ENCODE assay signal across 12 mouse cellular contexts in genomic region chr19:17223801-17224200, GRCm38 (mm10).
DNase-seq lines count a peak whose midpoint lies in the region; ATAC-seq lines count a peak whose summit lies in the region.
"Had no signal": no experiment of that assay in that cellular context is flagged by ENCODE, and none has a peak within 500 bp of the region (broad histone marks: within the 10 kb centered on the region; RNA-seq: fewer than 3 reads in every experiment).

No protein-coding gene starts in this region.

- H3K36me3 ChIP-seq in kidney, embryonic 16.5 days (ENCODE audit: insufficient read depth, low read length), result no peaks in the 10 kb centered on the region
- H3K36me3 ChIP-seq: midbrain, embryonic 12.5 days had no signal

- no peaks in the 10 kb centered on the region for H3K9me3 ChIP-seq in kidney, embryonic 16.5 days (ENCODE audit: low read length)
- H3K9me3 ChIP-seq: midbrain, embryonic 12.5 days had no signal

- H3K4me2 ChIP-seq in kidney, embryonic 16.5 days (replicated peaks; ENCODE audit: low read depth, low read length), result no peak overlapping the region
- H3K4me2 ChIP-seq: midbrain, embryonic 12.5 days had no signal

- no peaks in the 10 kb centered on the region for H3K27me3 ChIP-seq in kidney, embryonic 16.5 days (ENCODE audit: insufficient read depth, low read length)
- H3K27me3 ChIP-seq: midbrain, embryonic 12.5 days had no signal

- intact Hi-C loops in left cerebral cortex, postnatal 14 days (cut with DNase I), result no loop called here

- no peak overlapping the region for H3K27ac ChIP-seq in kidney, embryonic 16.5 days (ENCODE audit: low read length)
- H3K27ac ChIP-seq: liver, embryonic 14.5 days; midbrain, embryonic 12.5 days had no signal

- 80% methylated on average over 4 of the region's 4 CpGs for WGBS in kidney, embryonic 16.5 days

- H3K4me3 ChIP-seq in kidney, embryonic 16.5 days (ENCODE audit: low read length), result no peak overlapping the region
- H3K4me3 ChIP-seq: midbrain, embryonic 12.5 days had no signal

- DNase-seq in kidney, adult 9 months, result peak; percentile 6
- peak; percentile 8 for DNase-seq in A20 (ENCODE audit: low read depth, low spot score)
- DNase-seq in c-Kit-positive CD71-negative TER-119-negative erythroid progenitor cells, embryonic 14.5 days (ENCODE audit: low read depth), result peak; percentile 24
- DNase-seq in yolk sac, embryonic 10.5 days (ENCODE audit: low spot score), result no peak
- DNase-seq in left cerebral cortex, postnatal 14 days (ENCODE audit: low spot score in 2 of 2), result no peak
- DNase-seq: cerebellum, adult 11-12 months; thymus, postnatal 14 days had no signal

- ATAC-seq in kidney, embryonic 16.5 days (ENCODE audit: low FRiP score, low TSS enrichment), result no peak
- ATAC-seq in monocyte, adult 5-6 weeks (replicated peaks; ENCODE audit: insufficient number of reproducible peaks, low FRiP score, low TSS enrichment, poor library complexity, severe bottlenecking), result peak; percentile 63
- ATAC-seq: intestine, embryonic 16.5 days had no signal

- H3K9ac ChIP-seq in kidney, embryonic 16.5 days (replicated peaks; ENCODE audit: low read length), result no peak overlapping the region
- H3K9ac ChIP-seq: liver, embryonic 14.5 days; midbrain, embryonic 12.5 days had no signal

- H3K4me1 ChIP-seq in kidney, embryonic 16.5 days (ENCODE audit: insufficient read depth, low read length), result no peaks in the 10 kb centered on the region

Comparison
In these comparisons a context has a peak if more than half of its experiments do, and no peak if none do; other contexts are left out.
1. DNase-seq: peak in kidney, adult 9 months (single experiment), A20 (single experiment) and c-Kit-positive CD71-negative TER-119-negative erythroid progenitor cells, embryonic 14.5 days (single experiment); none in yolk sac, embryonic 10.5 days (single experiment) and left cerebral cortex, postnatal 14 days (0 of 2).